Mouse (Mus musculus) heart, adult 9 months (tissue): Measurements from ENCODE around the gene Faim2.
A peak's percentile ranks its signal among the peaks of the same experiment; 100 is the strongest.

Experiments used
- DNase-seq, 2 experiments: peaks; one replicate each; pipeline ENCODE4 v3.0.0; 2022; ENCODE audit warnings: low spot score in 2 of 2

The Faim2 gene

DNA sequence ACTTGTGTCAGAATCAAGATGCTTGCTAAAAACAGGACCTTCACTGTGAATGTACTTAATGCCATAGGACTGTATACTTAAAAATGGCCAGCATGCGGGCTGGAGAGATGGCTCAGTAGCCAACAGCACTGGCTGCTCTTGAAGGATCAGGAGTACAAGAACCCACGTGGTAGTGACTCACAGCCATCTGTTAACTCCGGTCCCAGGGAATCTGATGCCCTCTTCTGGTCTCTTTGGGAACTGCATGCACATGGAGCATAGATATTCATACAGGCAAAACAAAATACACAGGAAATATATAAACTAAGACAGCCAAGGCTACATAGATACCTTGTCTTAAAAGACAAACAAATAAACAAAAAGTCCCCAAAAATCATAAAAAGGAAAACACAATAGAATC lies 58.9 kb downstream of the Faim2 start:
- DNase-seq: peak; percentile 69 to 83

DNA sequence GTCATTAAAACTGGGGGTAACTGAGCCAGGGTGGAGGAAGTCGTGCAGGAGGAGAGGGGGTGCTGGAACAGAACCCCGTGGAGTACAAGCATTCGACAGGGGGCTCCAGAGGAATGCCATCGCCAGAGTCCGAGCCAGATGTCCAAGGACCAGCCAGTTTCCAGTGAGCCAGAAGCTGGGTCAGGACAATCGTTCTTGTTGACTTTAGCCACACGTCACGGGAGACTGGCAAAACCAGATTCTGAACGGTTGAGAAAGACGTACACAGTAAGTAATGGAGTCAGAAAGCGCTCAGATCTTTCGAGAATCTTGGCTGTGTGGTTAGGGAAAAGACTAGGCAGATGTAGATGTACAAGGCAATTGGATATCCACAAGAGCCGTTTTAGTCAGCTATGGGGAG lies 64.8 kb downstream of the Faim2 start:
- no peak for DNase-seq

DNA sequence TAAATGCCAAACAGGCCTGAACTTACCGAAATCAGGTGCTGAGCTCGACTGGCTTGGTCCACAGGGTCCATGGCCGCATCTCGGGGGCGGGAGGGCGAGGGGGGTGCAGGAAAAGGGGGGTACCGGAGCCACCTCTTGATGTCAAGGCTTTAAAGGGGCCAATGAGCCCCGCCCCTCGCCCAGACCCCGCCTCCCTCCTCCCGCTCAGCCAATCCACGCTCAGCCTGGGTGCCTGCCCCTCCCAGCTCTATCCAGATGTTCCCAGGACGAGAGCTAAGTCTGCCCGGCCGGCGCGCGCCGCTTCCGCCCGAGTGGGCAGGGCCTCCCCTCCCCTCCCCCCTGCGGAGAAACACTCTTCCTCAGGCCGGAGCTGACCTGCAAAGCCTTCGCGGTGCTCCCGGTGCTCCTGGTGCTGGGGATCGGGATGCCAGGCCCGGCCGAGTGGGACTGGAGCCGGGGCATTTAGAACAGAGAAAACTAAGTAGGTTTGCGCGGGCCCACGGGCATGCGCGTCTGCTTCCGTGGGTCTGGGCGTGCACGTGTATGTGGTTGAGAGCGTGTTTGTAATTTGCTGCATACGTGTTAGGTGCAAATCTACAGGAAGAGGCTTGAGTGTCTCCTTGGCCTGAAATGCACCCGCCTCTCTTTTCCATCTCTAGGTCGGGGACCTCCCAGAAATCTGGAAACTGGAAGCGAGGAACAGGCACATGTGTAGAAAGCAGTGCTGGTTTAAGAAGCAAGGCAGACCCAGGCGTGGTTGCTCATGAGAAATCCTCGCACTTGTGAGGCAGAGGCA lies 70.2 kb downstream of the Faim2 start, which contains the start of gene Nckap5l:
TSS of gene Nckap5l (minus strand) at position 143 of the 796 bp plus-strand sequence.
- peak; percentile 91 to 92 for DNase-seq

DNA sequence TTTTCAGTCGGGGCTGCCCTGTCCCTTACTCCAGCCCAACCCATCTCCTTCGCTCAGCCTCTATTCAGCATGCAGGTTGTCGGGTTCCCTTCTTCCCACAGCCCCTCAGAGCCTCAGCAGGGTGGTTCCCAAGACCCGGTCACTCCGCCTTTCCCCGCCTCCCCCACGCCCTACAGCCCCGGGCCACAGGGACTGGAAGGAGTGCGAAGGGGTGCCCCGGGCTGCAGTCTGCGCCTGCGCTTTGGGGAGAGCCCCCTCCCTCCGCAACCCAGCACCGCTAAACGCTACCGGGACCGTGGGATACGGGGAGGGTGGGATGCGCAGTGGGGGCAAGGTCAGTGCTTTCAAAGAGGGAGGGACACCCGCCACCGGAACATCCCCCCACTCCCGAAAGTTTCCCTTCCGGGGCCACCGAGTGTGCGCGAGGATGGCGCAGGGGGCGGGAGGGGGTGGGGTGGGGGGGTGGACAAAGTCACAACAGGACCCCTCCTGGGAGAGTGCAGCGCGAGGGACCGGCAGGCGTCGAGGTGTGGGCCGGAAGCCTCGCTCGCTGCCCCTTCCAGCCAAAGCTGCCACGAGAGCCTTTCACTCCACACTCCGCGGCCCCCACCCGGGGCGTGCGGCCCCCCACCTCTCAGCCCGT lies 70.9 kb downstream of the Faim2 start:
- DNase-seq: peak; percentile 71 to 77

DNA sequence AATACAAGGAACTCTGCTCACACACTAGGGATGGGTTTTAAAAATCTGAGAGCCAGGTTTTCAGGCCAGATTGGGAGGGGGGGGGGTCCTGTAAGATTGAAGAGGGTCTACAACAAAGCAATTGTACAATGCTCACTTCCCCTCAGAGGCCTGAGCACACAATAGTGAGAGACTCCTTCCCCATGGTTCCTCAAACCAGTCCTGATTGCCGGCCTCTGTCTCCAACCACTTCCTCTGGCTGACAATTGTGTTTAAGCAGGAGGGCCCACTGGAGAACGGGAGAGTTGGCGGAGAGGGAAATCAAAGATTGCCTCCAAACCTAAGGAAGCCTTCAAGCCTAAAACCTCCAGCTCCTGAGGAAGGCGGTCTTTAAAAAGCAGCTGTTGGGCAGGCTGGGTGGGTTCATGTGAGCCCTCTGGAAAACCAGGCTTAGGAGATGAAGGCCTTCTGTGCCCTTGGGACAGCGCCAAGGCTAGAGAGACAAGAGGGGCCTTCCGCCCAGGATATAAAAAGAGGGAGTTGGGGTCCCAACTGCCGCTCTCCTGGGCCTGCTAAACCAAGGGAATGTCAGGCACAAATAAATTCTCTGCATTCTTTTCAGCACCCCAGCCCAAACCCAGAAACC lies 71.5 kb downstream of the Faim2 start:
- DNase-seq: no peak

DNA sequence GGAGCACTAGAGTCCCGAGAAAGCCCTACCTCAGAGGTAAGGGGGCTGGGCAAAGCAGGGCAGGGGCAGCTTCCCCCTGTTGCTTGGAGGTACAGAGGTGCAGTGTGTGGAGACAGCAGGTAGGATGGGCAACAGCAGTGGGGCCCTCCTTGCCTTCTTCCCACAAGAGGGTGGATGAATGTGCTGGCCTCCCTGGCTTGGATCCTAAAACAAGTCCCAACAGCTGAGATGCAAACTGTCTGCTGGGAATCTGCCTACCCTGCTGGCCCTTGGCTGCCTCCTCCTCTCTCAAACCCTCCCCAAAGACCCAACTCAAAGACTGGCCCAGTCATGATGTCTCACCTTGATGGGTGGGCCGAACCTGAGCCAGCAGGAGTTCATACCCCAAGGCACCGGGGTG lies 72.5 kb downstream of the Faim2 start:
- DNase-seq: no peak

DNA sequence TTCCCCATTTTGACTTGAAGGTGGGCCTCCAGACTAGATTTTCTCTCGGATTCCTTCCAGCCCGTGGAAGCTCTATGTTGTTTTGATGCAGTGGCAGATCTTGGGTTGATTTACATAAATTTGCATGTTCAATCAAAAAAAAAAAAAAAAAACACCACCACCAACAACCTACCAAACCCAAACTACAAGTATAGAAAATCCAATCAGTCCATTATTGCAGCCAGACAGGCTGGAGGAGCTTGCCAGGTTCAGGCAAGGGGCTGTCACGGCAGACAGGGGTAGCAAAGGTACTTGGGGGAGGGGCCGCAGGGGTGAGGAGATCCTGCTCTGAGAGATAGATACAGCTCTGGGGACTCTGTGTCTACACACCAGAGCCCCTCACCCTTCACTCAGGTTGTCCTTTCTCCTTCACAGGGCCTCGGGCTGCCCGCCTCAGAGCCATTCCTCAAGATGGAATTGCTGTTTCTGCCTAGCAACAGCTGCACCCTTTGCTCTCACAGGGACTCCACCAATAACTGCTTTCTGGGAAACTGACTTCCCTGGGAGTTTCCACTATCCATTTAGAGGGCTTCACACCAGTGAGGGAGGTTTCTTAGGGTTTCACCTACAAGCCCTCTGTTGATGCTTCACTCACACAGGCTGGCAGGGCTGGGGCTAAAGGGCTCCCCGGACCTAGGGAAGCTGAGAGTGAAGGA lies 73.2 kb downstream of the Faim2 start:
- no peak for DNase-seq

DNA sequence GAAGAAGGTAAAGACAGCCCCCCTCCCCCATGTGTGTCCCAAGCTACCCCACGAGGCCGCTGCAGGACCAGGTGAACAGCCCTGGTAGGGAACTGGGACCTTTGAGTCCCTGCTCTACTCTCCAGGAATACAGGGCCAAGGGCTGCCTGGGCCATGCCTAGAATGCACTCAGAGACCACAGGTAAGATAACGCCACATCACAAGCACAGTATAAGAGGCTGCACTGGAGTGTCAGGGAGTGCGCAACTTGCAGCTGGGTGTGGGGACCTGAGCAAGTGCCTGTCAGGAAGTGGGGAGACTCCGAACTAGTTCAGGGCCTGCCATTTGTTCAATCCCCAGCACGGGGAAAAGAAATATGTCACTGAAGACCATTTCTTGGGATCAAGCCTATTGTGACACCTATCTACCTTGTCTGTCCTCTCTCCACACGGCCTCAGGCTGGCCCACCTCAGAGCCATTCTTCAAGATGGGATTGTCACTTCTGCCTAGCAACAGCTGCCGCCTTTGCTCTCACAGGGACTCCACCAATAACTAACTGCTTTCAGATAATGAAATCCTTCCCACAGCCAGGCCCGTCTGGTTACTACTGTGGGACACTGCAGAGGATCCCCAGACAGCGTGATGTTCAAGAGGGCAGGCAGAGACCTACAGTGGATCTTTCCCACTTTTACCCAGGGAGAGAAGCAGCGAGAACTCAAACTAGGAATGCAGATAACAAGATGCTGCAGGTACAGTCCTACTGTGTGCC lies 74.6 kb downstream of the Faim2 start:
- DNase-seq: no peak

DNA sequence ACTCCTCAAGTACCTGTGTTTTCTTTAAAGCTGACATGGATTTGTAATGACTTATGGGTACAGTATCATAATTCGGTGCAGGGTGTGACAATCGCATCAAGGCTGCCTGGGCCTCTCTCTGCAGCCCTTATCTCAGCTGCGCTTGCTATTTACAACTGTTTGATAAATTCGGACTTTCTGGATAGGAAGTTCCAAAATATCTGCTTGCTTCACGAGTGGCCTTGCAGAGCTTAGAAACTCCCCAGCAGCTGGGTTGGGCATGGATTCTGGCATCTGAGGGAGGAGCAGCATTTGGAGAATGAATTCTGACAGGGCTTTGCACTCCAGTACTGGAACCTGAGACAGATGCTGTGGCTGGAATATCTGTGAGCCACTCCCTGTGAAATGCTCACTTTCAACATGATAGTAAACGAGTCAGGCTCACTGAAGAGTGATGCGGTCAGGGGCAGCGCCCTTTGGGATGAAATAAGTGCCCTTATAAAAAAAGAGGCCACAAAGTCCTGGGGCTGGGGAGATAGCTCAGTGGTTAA lies 78.1 kb downstream of the Faim2 start:
- no peak for DNase-seq

DNA sequence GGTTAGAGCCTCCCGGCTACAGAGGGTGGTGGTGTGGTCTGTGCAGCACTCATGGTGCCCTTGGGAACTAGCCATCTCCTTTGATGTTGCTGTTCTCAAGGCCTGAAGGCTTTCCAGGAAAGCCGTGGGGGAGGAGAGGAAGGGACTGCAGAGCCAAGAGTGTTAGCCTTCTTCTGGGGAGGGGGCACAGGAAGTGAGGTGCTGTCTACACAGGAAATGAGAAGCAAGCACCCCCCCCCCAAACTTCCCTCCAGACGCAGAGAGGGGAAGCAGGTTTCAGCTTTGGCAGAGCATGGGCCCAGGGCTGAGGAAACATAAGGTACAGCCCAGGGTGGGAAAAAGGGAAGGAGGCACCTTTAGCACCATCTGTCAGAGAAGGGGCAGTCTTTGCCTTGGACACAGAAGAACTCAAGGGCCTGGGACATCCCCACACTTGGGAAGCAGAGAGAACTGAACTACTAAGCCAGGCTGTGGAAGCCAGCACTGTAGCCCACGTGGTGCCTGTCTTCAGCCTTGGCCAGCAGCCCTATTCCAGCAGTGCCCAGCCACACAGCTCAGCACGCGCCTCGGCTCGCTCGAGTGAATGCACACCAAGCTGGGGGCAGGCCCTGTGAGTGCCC lies 78.7 kb downstream of the Faim2 start:
- DNase-seq: peak; percentile 57 to 66
